Mouse (Mus musculus) testis, adult 2 months (tissue): Measurements from ENCODE around the gene Fermt3.

ENCODE experiments used
- CTCF ChIP-seq: fragments of 200-500 bp; IDR thresholded peaks from 2 replicates; pipeline ENCODE4 v1.5.1; 2012; ENCODE audit warnings: low read depth, mild to moderate bottlenecking, inconsistent platforms, low read length, moderate library complexity; ENCODE audit not compliant: control insufficient read depth, insufficient read depth, insufficient replicate concordance
- POLR2A ChIP-seq: fragments of 200-500 bp; IDR thresholded peaks from 2 replicates; pipeline ENCODE4 v1.6.1; 2012; ENCODE audit warnings: low read depth, mild to moderate bottlenecking, inconsistent platforms, low read length, moderate library complexity; ENCODE audit not compliant: control insufficient read depth

- TF ChIP-seq CTCF, result no peak
- no peak for TF ChIP-seq POLR2A
Observed at GRCm38 (mm10) chr19:6949951-6950350, 69.3 kb downstream of the Fermt3 start.
